Mouse (Mus musculus): ENCODE measurements around the gene Amigo1.

Gene Amigo1

GRCm38 (mm10) chr3:108212406-108212805 is 26.3 kb downstream of the Amigo1 start:
- POLR2A ChIA-PET: interaction anchor here in 1 of 4 experiments (0.5 kb wide), 1 partner anchor 58 kb away, joined by 7 read pairs; no protein-coding TSS in a partner anchor
- CTCF ChIA-PET: interaction anchor here in 3 of 4 experiments (0.6 to 1.1 kb wide), 5 partner anchors 8 to 140 kb away, joined by 3 to 4 read pairs (median 3); no protein-coding TSS in a partner anchor

DNA sequence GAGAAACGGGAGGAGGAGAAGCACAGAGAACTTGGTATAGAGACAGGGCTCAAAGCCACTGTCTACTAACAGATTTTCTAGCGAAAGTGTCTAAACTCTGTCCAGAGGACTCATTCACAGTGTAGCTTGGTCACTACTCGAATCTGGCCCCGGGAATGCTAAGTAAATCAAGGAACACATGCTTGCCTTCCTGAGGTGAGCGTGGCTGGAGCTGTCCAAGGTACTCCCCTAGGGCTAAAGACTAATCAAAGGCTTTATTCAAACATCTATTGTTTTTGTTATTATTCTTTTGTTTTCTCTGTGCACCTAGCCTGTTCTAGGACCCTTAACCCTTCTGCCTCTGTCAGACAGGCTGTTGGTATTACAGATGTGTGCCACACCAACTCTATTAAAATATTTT is 28.6 kb downstream of the Amigo1 start:
- CTCF ChIA-PET: interaction anchor here in 2 of 4 experiments (0.5 to 1.4 kb wide), 5 partner anchors 11 to 50 kb away, joined by 3 to 5 read pairs (median 3); partner anchors contain the start of gene Cyb561d1 (in 1 of the 2)
- POLR2A ChIA-PET: interaction anchor here in 2 of 4 experiments (0.7 to 1.7 kb wide), 5 partner anchors 12 to 43 kb away, joined by 3 to 6 read pairs (median 5); partner anchors contain the start of gene Cyb561d1 (in 1 of the 2)

DNA sequence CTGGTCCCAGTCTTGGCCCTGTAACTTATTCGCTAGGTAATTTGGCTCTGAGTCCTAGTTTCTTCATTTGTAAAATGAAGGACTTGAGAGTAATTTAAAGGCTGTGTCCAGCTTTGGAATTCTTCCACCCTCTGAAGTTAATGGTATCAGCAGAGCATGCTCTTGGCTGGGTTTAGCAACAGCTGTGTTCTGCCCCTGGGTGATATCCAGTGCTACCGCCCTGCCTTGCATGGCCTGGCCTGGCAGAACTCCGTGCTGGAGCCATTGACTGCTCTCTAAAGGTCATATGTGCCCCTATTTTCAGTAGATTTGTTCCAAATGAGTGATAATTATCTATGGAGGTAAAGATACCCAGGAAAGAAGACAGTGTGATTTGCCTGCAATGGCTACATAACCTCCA is 34.5 kb downstream of the Amigo1 start:
- POLR2A ChIA-PET: interaction anchor here in 1 of 4 experiments (1.3 kb wide), 1 partner anchor 10 kb away, joined by 3 read pairs; the partner anchor contains the start of gene Atxn7l2

GRCm38 (mm10) chr3:108225711-108226557 is 39.8 kb downstream of the Amigo1 start:
- ChIA-PET CTCF (interaction anchor here in 3 of 4 experiments (0.6 to 1.3 kb wide), 3 partner anchors 15 to 61 kb away, joined by 3 to 4 read pairs (median 3); partner anchors contain the start of gene Atxn7l2 (in 1 of the 3)), POLR2A (interaction anchor here in 3 of 4 experiments (0.8 to 1.4 kb wide), 5 partner anchors 15 to 25 kb away, joined by 3 to 10 read pairs (median 4); partner anchors contain the start of genes Atxn7l2 (in 3 of the 3) and Cyb561d1 (in 1 of the 3))

More for the DNA sequence above, 34.5 kb downstream of the Amigo1 start:
- CTCF ChIA-PET: no interaction called here

DNA sequence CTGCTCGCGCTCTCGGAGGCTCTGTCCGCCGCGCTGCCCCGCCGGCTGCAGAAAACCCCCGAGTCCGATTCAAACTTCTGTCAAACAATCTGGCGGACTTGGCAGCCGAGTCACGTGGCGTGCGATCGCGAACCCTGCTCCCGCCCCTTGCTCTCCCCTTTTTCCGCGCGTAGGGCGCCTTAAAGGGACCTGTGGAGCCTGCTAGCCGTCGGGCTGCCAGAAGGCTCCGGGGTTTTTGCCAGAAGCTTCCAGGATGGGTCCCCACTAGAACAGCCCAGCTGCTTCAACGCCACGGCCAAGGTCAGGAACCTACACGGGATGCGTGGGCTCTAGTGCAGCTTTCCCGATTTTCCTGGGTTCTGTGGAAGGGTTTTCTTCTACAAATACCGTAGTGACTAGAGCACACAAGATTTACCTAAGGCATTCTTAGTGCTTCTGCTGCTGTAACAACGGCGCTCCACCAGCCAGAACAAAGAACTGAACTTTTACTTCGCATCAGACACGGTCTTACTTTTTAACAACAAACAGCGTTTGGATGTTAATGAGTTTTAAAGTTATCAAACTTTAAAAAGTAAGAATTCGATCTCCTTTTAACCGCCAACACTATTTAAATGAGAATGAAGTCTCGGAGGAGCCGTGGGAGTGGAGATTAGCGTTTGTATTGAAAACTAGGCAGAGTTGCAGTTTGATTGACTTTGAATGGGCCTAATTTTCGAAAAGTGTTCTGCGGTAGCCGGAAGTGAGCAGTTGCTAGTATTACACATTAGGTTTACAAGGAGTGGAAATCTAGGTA is 40.6 kb downstream of the Amigo1 start, which contains the start of gene Sypl2:
Gene Sypl2 (minus strand): TSS at position 91 of the 793 bp plus-strand sequence.
- ChIA-PET POLR2A (interaction anchor here in 3 of 4 experiments (0.6 to 1.4 kb wide), 8 partner anchors 12 to 81 kb away, joined by 3 to 5 read pairs (median 3); partner anchors contain the start of genes Atxn7l2 (in 1 of the 3), Cyb561d1 (in 1 of the 3), Gnai3 (in 1 of the 3) and Psma5 (in 1 of the 3)), CTCF (no interaction called here)

GRCm38 (mm10) chr3:108227521-108227920 is 41.4 kb downstream of the Amigo1 start:
- POLR2A ChIA-PET: interaction anchor here in 3 of 4 experiments (0.6 to 1.4 kb wide), 7 partner anchors 13 to 29 kb away, joined by 3 to 5 read pairs (median 3); partner anchors contain the start of genes Cyb561d1 (in 1 of the 3) and Psma5 (in 1 of the 3)
- CTCF ChIA-PET: interaction anchor here in 1 of 4 experiments (0.6 kb wide), 1 partner anchor 9 kb away, joined by 3 read pairs; no protein-coding TSS in a partner anchor

GRCm38 (mm10) chr3:108231646-108232045 is 45.5 kb downstream of the Amigo1 start:
- ChIA-PET POLR2A (interaction anchor here in 3 of 4 experiments (0.7 to 1.4 kb wide), 6 partner anchors 24 to 64 kb away, joined by 3 to 10 read pairs (median 3); partner anchors contain the start of gene Cyb561d1 (in 3 of the 3)), CTCF (interaction anchor here in 3 of 4 experiments (0.6 to 1.9 kb wide), 5 partner anchors 27 to 365 kb away, joined by 3 to 5 read pairs (median 5); no protein-coding TSS in a partner anchor)

- ChIA-PET CTCF (interaction anchor here in 3 of 4 experiments (0.6 to 1.1 kb wide), 3 partner anchors 10 to 73 kb away, joined by 3 to 6 read pairs (median 3); no protein-coding TSS in a partner anchor), POLR2A (interaction anchor here in 2 of 4 experiments (0.7 to 1.1 kb wide), 5 partner anchors 19 to 37 kb away, joined by 3 to 4 read pairs (median 3); partner anchors contain the start of genes Atxn7l2 (in 1 of the 2) and Psma5 (in 1 of the 2))
Observed at GRCm38 (mm10) chr3:108237474-108238102, 51.5 kb downstream of the Amigo1 start.

- CTCF ChIA-PET: no interaction called here
- POLR2A ChIA-PET: no interaction called here
Observed at GRCm38 (mm10) chr3:108241243-108241839, 55.2 kb downstream of the Amigo1 start.

All from embryonic stem cell, embryonic (primary cell).